Mouse (Mus musculus) adrenal gland, adult 2 months (tissue): Measurements from ENCODE around the gene Stard7. TPM values are rescaled to one million over a fixed set of nuclear protein-coding genes. Genes with fewer than 3 reads are reported as not detected.

Source experiments
- polyA plus RNA-seq: library from polyadenylated mRNA; depleted of rRNA; stranded (reverse); fragments of >200 nt; gene quantifications from 2 replicates; pipeline ENCODE4 v1.2.3, GENCODE M21; 2012; rRNA removed
- total RNA-seq, 2 experiments: library from RNA; stranded (reverse); gene quantifications; 2 replicates each; pipeline ENCODE4 v1.2.3; 2021

The Stard7 gene
- total and polyA plus RNA-seq, 3 experiments, result 81.7 to 117 (median 104) TPM

Other genes with a start within 250 kb of the Stard7 start
- gene Blvra, start 199.6 kb upstream of the Stard7 start, total RNA-seq, result 10 to 100 TPM; 24.3 to 27.8 TPM
- 2.9 TPM in 2 replicates for gene Blvra, start 199.6 kb upstream of the Stard7 start, polyA plus RNA-seq
- gene Ncaph, start 136.3 kb upstream of the Stard7 start, total RNA-seq, result 1 to 10 TPM; 1.4 to 2.6 TPM
- gene Ncaph, start 136.3 kb upstream of the Stard7 start, polyA plus RNA-seq, result 0.46 and 0.89 TPM in 2 replicates
- gene Itpripl1, start 126.8 kb upstream of the Stard7 start, total RNA-seq, result 1 to 10 TPM; 5.1 to 7.0 TPM
- gene Itpripl1, start 126.8 kb upstream of the Stard7 start, polyA plus RNA-seq, result 3.3 and 3.7 TPM in 2 replicates
- 1 to 10 TPM; 1.6 to 2.0 TPM for gene 1810024B03Rik, start 61.9 kb upstream of the Stard7 start, total RNA-seq
- 1.0 and 1.3 TPM in 2 replicates for gene 1810024B03Rik, start 61.9 kb upstream of the Stard7 start, polyA plus RNA-seq
- gene Snrnp200, start 61.8 kb upstream of the Stard7 start, total RNA-seq, result 10 to 100 TPM; 66.7 to 69.2 TPM
- 21.0 and 23.7 TPM in 2 replicates for gene Snrnp200, start 61.8 kb upstream of the Stard7 start, polyA plus RNA-seq
- gene Ciao1, start 22.4 kb upstream of the Stard7 start, total RNA-seq, result 100 to 1,000 TPM in 1 of 2 experiments, 10 to 100 TPM in 1; 82.1 to 127 TPM
- 42.7 and 59.3 TPM in 2 replicates for gene Ciao1, start 22.4 kb upstream of the Stard7 start, polyA plus RNA-seq
- 10 to 100 TPM; 84.1 to 87.6 TPM for gene Tmem127, start 22.3 kb upstream of the Stard7 start, total RNA-seq
- 131 and 150 TPM in 2 replicates for gene Tmem127, start 22.3 kb upstream of the Stard7 start, polyA plus RNA-seq
- under 1 TPM; 0.17 to 0.76 TPM for gene Dusp2, start 65.9 kb downstream of the Stard7 start, total RNA-seq
- gene Dusp2, start 65.9 kb downstream of the Stard7 start, polyA plus RNA-seq, result 1.3 and 2.2 TPM in 2 replicates
- gene Astl, start 68.4 kb downstream of the Stard7 start, total RNA-seq, result not detected
- not detected in 2 replicates for gene Astl, start 68.4 kb downstream of the Stard7 start, polyA plus RNA-seq
- 1 to 10 TPM; 1.6 to 1.9 TPM for gene Adra2b, start 93.0 kb downstream of the Stard7 start, total RNA-seq
- 1.1 and 1.5 TPM in 2 replicates for gene Adra2b, start 93.0 kb downstream of the Stard7 start, polyA plus RNA-seq
- under 1 TPM; 0.14 to 0.31 TPM for gene Gpat2, start 155.0 kb downstream of the Stard7 start, total RNA-seq
- gene Gpat2, start 155.0 kb downstream of the Stard7 start, polyA plus RNA-seq, result 0.19 and 0.61 TPM in 2 replicates
- gene Fahd2a, start 174.3 kb downstream of the Stard7 start, total RNA-seq, result 10 to 100 TPM; 33.3 to 43.0 TPM
- 26.9 and 28.6 TPM in 2 replicates for gene Fahd2a, start 174.3 kb downstream of the Stard7 start, polyA plus RNA-seq